ENCODE assay signal across 8 mouse cellular contexts in genomic region chr2:157457100-157457806, GRCm38 (mm10). TPM values are rescaled to one million over a fixed set of nuclear protein-coding genes. Genes with fewer than 3 reads are reported as not detected.
DNase-seq lines count a peak whose midpoint lies in the region; ATAC-seq lines count a peak whose summit lies in the region.

No protein-coding gene starts in this region.

- H3K27ac ChIP-seq in intestine, embryonic 16.5 days (ENCODE audit: low read length) = peak overlapping the region; percentile 29

- H3K9me3 ChIP-seq in intestine, embryonic 16.5 days (ENCODE audit: control insufficient read depth, low read length) = no peaks in the 10 kb centered on the region

- peak overlapping the region; percentile 47 for H3K4me3 ChIP-seq in intestine, embryonic 16.5 days (ENCODE audit: low read length)

- peak overlapping the region; percentile 75 for H3K4me2 ChIP-seq in intestine, embryonic 16.5 days (ENCODE audit: low read depth, low read length)

- intact Hi-C loops in left cerebral cortex, postnatal 25 days (cut with DNase I) = loop anchor here (1.0 to 2.0 kb wide), 3 partner anchors 26 to 166 kb away; no protein-coding TSS in a partner anchor

- peak; percentile 85 for DNase-seq in adrenal gland, adult 8-10 months
- peak; percentile 96 for DNase-seq in embryo, embryonic 9.5 days (ENCODE audit: extremely low spot score)
- peak; percentile 88 to 90 for DNase-seq in gastrocnemius, postnatal 4 days (ENCODE audit: low spot score in 2 of 2)
- DNase-seq in left cerebral cortex, postnatal 25 days (ENCODE audit: low spot score in 2 of 2) = peak; percentile 96 to 97
- DNase-seq in mesoderm, embryonic 11.5 days (ENCODE audit: low read depth, low spot score) = peak; percentile 96
- peak; percentile 95 for DNase-seq in right cerebral cortex, postnatal 25 days
- peak; percentile 93 to 97 for DNase-seq in urinary bladder, postnatal 36 days (ENCODE audit: low spot score in 2 of 2)

- 0 out of 2 replicates have a peak, but pooled peaks cover 6% of the 10 kb centered on the region for H3K36me3 ChIP-seq in intestine, embryonic 16.5 days (ENCODE audit: control insufficient read depth, insufficient read depth, low read length)

- peak overlapping the region; percentile 69 for H3K9ac ChIP-seq in intestine, embryonic 16.5 days (ENCODE audit: low read depth, low read length)

- H3K4me1 ChIP-seq in intestine, embryonic 16.5 days (ENCODE audit: control insufficient read depth, insufficient read depth, low read length) = peaks cover 33% of the 10 kb centered on the region

- H3K27me3 ChIP-seq in intestine, embryonic 16.5 days (replicated peaks; ENCODE audit: control insufficient read depth, insufficient read depth, low read length) = no peaks in the 10 kb centered on the region

- 3% methylated on average over 56 of the region's 56 CpGs for WGBS in intestine, embryonic 16.5 days

- peak; percentile 90 for ATAC-seq in intestine, embryonic 16.5 days

RNA-seq across cellular contexts. Expression of gene Src, which starts 39.0 kb away (rescaled TPM):
- 10 to 100 TPM; 18.3 to 32.9 (median 24.8) TPM for total RNA-seq in adrenal gland, adult 8-10 months (2022)
- 10 to 100 TPM; 13.3 to 13.6 TPM for total RNA-seq in gastrocnemius, postnatal 4 days (2021)
- polyA plus RNA-seq in intestine, embryonic 16.5 days (2015; fragmentation: Nextera tagmentation; extraction: Ambion mirVana) = 11.8 and 15.5 TPM in 2 replicates
- 100 to 1,000 TPM; 116 to 137 TPM for total RNA-seq in left cerebral cortex, postnatal 25 days (2021)

Comparison
In these comparisons a context has a peak if more than half of its experiments do, and no peak if none do; other contexts are left out.
1. Peak in every context shown above with its lines: DNase-seq, ATAC-seq, H3K4me3 ChIP-seq and H3K27ac ChIP-seq.